Mouse (Mus musculus) thymus, postnatal 14 days (tissue): ENCODE data around the gene Hoxa9.

Experiments used
- DNase-seq: peaks from one replicate; pipeline ENCODE4 v3.0.0; 2021

Gene Hoxa9

DNA sequence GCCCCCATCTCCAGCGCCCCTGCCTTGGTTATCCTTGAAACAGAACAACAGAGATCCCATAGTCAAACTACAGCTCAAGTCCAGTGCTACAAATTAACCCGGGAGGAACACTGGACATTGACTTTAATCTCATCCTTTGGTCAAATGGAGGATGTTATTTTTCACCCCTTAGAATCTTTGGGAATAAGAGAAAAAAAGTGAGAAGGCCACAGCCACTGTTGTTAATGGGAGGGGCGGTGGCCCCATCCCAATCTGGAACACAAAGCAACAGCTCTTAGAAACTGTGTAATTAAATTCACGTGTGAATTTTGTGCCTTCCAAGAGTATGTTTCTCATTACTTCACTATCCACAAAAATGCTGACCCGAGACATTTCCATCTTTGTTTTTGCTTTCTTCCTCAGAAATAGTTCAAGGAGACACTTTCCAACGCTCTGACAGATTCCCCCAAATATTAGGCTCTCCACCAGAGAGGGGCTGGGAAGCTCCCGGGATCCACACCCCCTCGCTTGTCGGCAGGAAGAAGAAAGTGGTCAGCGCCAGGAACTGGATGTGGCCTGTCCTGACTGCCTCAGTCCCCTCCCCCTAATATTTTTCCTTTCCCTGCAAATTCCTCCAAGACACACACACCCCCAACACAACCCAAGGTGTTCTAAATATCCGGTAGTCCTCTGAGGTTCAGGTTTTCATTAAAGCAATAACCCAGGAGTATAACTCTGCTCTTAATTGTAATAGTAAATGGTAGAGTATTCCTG lies 3.2 kb downstream of the Hoxa9 start:
- DNase-seq = no peak

DNA sequence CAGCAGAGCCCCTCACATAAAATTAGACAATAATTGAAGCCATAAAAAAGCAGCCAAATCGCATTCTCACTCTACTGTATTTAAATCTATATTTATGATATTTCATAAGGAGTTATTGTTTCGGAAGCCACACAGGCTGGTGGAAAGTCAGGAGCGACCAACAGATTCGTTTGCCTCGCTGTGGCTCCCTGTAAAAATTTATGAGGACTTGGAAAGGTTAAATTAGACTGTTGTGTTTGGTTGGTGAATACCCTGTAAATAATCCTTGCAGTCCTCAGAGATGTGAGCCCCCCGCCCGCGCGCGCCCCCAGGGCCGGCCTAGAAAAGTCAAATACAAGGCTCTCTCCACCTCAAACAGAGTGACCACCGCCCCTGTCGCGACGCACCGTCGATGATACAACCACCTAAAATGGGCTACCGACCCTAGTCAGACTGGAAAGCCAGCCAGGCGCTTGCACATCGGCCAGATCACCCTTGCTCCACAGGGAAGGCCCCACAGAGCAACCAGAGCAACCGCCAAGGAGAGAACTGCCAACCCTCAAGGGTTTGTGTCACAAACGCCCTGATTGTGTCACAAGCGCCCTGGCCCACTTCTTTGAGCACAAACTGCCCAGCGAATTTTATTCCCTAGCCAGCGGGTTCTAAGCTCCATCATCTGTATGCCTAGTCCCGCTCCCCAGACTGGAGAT lies 4.2 kb downstream of the Hoxa9 start:
- no peak for DNase-seq

DNA sequence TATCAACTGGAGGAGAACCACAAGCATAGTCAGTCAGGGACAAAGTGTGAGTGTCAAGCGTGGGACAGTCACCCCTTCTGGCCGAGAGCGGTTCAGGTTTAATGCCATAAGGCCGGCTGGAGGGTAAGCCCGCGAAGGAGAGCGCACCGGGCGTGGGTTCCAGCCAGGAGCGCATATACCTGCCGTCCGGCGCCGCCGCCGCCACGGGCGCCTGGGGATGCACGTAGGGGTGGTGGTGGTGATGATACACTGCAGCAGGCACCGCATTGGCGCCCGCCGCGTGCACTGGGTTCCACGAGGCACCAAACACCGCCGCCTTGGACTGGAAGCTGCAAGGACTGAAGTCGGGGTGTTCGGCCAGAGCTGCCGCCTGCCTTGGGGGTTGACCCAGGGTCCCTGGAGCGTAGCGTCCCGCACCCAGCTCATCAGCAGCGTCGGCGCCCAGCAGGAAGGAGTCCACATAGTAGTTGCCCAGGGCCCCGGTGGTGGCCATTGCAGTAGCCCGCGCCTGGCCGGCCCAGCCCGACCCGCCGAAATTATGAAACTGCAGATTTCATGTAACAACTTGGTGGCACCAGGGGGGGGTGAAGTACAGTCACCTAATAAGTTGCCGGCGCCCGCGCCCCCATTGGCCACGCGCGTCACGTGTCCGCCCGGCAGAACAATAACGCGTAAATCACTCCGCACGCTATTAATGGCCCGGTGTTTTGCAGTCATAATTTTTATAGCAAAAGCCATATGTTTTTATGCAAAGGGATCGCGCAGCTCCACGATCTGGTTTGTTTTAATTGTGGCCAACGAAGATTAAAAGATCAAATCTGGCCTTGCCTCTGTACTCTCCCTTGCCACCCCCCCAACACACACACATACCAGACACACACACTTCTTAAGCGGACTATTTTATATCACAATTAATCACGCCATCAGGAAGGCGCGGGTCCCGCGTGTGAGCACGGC lies 5.0 kb downstream of the Hoxa9 start:
- no peak for DNase-seq

DNA sequence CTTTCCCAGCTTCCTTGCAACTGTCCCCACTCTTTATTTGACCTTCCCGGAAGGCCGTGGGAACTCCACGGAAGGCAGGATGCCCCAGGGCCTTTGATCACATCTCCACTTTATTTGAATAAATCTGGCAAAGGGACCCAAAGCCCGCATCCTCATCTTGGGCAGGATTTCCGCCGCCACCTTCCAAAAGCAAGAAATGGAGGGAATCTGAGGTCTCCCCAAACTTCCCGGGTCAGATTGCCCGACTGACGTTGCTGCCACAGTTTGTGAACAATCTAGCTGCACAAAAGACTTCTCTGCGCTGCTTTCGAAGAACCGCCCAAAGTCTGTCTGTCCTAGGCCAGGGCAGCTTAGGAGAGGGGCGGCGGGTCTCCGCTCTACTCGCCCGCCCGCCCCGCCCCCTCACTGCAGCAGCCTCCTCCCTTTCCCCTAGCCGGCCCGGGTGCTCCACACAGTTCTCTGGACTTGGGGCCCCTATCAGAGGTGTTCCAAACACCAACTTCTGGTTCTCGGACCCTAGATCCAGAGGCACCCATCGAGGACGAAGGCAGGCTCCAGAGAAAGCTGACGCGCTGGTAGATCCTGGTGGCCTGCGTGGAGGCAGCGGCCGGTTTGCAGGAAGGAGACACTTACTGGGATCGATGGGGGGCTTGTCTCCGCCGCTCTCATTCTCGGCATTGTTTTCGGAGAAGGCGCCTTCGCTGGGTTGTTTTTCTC lies 5.8 kb downstream of the Hoxa9 start:
- DNase-seq = no peak

DNA sequence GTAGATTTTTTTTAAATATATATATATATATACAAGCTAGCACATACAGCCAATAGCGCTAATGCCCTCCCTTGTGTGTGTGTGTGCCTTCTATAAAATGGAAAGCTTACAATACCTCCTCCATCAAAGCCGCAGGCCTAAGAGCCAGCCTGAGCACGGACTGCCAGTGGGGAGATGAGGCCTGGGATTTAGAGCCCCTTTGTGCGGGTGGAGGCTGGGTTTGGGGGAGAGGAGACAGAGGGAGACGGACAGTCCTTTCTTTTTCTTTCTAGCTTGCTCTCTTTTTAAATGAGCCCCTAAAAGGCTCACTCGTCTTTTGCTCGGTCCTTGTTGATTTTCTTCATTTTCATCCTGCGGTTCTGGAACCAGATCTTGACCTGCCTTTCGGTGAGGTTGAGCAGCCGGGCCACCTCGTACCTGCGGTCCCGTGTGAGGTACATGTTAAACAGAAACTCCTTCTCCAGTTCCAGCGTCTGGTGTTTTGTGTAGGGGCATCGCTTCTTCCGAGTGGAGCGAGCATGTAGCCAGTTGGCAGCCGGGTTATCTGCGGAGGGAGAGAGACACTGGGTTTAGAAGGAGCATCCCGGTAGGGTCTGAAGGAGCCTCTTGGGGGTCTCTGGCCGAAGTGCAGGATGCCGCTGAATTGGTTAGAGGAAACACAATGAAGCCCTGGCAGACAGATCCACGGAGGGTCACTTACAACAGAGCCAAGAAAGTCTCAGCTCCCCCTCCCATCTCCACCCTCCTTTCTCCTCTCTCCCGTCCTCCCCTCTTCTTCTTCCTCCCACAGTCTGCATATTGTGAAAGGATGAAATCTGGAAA lies 6.7 kb downstream of the Hoxa9 start:
- DNase-seq = no peak

DNA sequence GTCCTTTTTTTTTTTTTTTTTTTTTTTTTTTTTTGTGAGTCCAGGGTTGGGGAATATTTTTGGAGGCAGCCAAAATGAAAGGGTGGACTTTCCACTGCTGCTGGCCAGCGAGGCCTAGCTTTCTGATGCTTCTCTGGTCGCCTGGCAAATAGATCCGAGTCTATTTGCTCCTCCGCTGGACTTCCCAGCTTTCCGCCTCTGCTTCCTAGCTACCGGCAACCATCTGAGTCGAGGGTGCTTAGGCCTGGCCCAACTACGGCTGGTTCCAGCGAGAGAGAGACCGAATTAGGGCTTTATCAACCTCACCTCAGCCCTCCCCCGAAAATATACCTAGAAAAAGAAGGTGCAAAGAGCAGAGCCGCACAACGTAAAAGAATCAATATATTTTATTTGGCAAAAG lies 8.2 kb downstream of the Hoxa9 start:
- no peak for DNase-seq

DNA sequence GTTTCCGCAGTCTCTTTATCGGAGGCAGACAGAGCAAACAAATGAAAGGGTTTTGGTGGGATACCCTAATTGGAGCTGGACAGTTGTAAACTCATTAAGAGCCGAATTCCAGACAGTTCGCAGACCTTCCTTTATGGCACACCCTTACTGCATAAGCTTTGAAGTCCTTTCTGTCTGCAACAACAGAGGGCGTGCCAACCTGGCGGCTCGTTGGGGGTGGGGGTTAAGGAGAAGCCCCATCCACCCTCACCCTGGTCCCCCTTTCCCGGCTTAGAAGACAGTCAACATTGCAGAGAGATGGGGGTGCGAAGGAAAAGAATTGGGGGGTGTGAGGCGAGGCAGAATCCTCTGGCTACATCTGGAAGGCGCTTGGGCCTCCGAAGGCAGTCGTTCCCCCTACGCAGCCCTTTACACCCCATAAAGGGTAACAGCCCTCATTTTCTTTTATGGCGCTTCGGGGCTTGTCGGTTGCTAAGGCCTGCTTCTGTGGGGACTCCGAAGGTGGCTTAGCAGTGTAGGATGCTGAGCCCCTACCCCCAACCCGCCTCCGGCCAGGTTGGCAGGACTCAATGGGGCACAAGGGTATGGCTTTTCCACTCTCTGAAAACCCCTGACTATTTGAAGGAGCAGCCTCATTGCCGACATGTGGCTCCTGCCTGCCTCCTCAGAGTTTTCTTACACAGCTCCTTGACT lies 8.8 kb downstream of the Hoxa9 start:
- DNase-seq = no peak

DNA sequence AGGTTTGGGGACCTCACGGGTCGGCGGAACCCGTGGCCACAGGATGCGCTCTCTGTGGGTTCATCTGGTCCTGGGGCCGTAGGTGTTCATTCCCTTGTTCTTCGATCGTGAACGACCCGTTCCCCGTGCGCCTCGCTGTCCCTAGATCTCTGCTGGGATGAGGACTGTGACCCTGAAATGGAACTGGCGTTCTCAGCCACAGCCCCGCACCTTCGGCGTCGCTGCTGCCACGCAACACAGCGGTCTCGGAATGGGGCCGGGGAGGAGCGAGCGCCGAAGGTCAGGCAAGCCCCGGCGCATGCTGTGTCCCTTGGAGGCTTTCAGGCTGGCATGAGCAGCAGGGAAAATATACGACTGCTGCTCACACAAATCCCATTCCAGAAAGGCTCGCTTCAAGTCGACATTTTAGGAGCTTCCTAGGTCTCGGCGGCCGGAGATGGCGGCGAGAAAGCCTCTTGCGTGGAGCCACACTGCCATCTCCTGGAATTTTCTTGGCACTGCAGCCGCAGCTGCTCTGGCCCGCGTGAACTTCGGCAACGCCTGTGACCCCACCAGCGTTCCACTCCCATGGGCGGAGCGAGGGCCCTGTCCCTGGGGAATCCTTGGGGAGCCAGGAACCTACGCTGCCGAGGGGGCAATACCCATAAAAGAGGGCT lies 9.4 kb downstream of the Hoxa9 start, which contains the start of gene Hoxa7:
Gene Hoxa7 (minus strand): TSS at position 518 of the 656 bp plus-strand sequence.
- peak; percentile 81 for DNase-seq

DNA sequence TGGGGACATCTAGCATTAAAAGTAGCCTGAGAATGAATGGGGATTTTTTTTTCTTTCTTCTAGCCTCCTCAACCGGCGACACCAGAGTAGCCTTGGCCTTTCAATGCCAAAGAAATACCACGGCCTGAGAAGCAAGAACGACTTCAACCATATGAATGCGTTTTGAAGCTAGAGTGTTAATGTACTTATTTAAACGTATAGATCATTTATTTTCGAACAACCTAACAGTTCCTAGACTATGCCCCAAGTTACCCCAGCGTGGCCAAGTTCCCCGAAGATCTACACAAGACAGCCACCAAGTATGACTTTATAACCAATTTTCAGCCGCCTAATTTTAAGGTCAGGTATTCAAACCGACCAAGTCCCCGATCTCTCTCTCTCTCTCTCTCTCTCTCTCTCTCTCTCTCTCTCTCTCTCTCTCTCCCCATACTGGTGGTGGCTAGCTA lies 10.0 kb downstream of the Hoxa9 start:
- no peak for DNase-seq

DNA sequence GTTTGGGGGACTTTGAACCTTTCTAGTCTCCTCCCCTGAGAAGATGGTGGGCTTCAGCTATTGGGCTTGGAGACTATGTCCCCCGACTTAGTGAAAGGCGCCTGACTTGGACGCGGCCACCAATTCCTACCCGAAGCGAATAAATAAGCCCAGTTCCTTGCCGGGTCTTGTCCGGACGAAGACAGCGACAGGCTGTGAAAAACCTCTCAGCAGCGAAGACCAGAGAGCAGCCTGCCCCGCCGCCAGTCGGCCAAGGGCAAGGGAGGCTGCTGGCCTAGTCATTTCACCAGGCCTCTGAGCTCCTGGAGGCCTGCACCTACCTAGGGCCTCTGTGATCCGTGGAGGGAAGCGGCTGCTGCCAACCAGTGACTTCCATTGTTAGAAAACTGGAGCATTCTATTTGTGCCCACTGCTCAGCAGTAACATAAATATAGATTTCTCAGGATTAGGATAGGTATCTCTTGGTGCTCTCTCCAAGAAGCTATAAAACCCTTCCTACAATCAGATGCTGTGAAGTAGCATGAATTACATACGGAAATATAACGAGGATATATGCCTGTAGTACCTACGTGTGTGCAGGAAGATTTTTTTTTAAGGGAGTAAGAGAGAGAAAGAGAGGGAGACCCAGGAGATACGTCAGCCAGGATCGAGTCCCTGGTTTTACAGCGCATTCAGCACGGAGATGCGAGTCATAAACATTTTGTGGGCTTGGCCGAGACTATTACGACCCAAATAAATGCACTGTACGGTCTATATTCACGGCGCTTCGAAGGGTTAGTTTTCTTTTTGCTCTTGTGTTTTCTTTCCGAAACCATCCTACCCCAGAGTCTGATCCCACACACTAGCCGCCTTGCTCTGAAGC lies 10.7 kb downstream of the Hoxa9 start:
- DNase-seq = no peak

DNA sequence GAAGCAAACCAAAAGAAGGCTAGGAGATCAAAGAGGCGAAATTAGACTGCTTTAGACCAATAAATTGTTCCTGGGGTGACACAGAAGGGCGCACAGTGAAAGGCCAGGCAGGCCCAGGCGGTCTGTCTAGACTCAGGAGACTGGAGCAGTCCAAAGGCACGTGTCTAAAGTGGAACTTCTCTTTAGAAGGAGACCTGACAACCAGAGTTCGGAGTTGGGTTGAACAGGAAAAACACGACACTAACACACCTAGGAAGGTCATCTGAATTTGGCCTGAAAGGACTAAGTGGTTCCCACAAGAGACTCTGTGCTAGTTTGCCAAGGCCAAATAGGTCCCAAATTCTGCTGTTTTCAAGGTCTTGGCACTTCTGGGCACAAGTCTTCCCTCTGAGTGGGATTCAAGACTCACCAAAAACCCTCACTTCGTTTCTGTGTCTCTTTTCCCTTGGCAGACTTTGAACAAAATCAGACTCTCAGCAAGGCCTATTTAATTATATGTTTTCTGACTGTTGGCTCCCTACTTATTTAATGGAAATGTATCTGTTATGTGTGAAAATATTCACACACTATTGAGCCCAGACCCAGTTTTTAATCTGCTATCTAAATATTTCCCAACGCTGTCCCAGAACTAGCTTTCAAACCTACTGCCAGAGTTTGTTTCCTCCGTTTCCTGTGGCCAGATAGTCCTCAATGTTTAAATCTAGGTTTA lies 11.5 kb downstream of the Hoxa9 start:
- DNase-seq = no peak

DNA sequence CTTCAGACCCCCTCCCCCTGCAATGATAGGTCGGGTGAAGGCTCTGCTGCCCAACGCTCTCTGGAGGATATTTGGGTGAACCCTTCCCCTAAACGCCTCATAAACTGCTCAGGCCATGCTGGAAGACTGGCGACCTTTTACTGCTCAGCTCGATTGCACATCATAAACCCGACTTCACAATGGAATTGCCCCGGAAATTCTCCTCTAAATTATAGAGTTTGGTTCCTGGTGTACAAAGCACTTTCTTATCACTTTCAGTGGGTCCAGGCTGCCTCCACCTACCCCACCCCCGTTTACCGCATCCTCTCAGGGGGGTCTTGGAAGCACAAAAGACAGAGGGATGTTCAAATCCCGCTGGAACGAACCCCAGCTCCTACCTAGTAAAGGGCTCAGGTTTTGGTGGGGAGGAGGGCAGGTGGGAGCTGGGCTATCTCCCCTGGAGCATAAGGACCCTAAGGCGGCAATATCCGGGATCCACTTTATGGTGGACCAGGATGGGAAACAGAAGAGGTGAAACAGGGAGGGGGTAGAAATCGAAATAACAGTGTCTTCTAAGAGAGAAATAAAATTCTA lies 12.2 kb downstream of the Hoxa9 start:
- no peak for DNase-seq

DNA sequence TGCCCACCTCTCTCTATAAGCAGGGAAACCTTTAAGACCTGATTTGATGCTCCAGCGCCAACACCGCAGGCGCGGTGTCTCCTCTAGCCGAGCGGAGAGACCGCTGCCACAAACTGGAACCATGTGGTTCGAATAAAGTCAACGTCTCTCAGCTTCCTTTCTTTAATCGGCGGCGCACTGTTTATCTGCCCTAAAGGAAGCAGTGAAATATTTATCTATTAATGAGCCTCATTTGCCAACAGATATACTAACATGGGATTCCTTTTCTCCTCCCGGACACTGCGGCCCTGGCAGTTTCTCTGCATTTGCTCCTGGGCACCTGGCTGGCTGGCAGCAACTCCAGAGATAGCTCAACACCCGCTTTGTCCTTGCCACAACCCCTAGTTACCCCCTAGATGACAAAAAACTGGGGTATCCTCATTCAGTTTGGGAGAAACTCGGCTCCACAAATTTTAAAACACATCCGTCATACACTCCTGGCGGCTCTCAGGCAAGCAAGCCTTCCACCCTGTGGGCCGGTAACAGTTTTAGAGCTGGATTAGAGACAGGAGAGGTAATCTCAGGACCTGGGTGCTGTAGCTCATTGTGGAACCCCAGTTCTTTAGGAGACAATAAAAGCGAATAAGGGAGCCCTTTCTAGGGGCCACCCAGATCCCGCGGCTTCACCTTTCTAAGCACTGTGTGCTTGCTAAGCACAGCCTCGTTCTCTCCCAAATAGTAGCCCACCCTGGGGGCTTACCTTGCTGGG lies 12.8 kb downstream of the Hoxa9 start:
- DNase-seq = no peak

DNA sequence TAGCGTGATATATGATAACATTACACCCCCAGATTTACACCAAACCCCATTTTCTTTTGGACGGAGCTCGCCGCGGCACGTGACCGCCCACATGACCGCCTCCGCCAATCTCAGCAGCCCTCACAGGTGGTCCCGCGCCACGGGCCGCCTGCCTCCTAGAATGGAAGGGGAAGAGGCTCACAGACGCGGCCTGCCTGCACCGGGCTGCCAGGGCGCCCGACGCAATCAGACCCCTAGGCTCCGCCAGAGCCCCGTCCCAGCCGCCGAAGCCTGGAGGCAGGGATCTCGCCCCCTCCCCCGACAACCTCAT lies 13.5 kb downstream of the Hoxa9 start:
- DNase-seq = peak; percentile 74

DNA sequence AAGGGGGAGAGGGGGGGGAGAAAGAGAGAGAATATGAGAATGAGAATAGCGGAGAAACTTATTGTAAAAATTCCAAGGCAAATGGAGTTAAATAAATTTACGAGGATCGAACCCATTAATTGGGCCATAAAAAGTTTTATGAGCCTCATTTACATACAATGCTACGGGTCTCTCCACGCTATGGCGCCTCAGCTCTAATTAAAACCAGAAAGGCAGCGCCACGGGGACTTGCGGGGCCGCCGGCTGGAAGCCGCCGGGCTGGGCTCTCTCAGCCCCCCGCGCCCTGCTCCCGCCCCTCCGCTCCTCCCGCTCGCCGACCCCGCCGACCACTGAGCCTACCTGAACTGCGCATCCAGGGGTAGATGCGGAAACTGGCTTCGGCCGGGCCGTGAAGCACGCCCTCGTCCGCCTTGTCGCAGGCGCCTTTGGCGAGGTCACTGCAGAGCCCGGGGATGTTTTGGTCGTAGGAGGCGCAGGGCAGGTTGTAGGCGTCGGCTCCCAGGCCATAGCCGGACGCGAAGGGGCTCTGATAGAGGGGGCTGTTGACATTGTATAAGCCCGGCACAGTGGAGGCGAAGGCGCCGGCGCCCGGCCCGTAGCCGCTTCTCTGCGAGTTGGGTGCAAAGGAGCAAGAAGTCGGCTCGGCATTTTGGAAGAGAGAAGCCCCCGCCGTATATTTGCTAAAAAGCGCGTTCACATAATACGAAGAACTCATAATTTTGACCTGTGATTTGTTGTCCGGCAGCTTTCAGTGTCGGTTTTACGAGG lies 14.0 kb downstream of the Hoxa9 start:
- no peak for DNase-seq

DNA sequence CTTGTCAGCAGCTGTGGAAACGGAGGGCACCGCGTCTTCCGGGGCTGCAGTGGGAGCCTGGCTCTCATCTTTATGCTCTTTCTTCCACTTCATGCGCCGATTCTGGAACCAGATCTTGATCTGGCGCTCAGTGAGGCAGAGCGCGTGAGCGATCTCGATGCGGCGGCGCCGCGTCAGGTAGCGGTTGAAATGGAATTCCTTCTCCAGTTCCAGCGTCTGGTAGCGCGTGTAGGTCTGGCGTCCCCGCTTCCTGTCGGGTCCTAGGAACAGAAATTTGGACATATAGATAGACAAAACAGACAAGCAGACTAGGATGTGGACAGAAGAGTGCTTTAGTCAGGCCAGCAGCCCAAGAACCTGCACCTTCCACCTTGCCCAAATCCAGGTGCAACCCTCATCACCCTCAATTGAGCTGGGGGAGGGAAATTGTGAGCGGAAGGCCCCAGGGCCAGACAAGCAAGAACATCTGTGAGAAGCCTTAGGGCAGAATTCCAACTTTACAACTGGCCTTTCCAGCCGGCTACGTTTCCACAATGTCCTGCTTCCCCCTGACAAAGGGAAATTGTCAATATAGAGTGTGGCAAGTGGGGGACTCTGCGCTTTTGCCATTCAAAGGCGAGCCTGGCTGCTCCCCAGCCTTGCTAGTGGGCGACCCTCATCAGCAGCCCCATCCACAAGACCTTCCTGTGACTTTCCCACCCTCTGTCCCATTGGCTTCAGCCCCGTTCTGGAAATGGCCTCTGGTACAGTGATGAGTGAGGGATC lies 14.9 kb downstream of the Hoxa9 start:
- DNase-seq = no peak
